Mouse (Mus musculus): Measurements from ENCODE around the gene Atxn3.
A peak's percentile ranks its signal among the peaks of the same experiment; 100 is the strongest.
"Not testable (repeated sequence)": the region's sequence is repeated elsewhere in the genome, so short reads cannot be mapped to it uniquely, and the experiment has no call there.

The Atxn3 gene

DNA sequence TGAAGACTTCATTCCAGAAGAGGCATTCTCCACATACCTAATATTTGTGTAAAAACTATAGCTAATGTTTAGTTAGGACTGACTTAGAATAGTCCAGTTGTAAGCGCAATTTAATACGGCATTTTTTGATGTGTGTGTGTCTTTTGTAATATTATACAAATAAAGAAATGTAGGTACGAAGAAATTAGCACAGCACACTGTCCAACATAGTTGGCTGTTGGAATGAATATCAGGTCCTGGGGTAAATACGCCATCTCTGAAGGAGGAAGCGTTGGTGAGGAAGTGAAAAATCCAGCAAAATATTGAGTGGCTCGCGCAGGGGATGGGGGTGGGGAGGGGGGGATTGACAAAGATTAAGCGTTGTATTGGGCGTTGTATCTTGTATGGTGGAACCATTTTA is 510 bp upstream of the Atxn3 start:
- no peak for DNase-seq (ENCODE audit: low spot score in 2 of 2)

DNA sequence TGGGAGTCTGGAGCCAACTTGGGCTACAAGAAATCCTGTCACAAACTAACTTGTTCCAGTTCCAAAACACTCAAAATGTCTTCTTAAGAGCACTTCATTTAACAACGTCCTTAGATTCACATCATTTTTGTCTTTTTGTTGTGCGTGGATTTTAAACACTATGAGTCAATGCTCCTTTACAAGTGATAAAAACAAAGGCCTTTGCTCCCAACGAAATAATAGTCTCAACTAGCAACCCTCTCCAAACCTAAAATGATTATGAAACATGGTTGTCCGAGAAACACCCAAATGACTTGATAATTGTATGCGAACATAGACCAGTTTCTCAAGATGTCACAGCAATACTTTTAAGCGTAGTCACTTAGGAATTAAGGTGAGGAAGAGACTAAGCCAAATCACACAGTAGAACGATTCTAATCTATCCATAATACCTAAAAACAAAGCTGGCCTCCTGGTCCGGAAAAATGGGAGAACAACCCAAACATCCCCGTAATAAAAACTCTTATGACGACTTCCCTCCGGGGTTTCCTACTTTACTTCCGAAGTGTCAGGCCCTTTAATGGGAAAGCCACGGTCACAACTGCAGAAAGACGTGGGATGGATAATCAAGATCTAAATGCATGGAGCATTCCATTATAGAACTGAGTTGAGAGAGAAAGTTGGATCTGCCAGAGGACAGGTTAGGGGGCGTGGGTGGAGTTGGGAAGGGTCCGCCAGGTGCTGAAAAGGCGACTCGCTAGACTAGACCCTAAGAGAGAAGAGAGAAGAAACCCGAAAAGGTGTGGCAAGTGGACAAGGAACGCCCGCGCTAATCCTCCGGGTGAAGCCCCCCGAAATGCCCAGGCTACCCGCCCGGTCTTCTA is 736 bp downstream of the Atxn3 start:
- no peak for DNase-seq (ENCODE audit: low spot score in 2 of 2)

DNA sequence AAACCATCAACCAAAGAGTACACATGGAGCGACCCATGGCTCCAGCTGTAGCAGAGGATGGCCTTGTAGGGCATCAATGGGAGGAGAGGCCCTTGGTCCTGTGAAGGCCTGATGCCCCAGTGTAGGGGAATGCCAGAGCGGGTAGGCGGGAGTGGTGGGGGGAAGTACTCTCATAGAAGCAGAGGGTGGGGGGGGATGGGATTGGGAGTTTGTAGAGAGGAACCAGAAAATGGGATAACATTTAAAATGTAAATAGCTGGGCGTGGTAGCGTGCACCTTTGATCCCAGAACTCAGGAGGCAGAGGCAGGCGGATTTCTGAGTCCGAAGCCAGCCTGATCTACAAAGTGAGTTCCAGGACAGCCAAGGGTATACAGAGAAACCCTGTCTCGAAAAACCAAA is 2.2 kb downstream of the Atxn3 start:
- not testable (repeated sequence) for DNase-seq (ENCODE audit: low spot score in 2 of 2)

GRCm38 (mm10) chr12:101948801-101949200 is 9.2 kb downstream of the Atxn3 start:
- DNase-seq (ENCODE audit: low spot score in 2 of 2) = no peak

DNA sequence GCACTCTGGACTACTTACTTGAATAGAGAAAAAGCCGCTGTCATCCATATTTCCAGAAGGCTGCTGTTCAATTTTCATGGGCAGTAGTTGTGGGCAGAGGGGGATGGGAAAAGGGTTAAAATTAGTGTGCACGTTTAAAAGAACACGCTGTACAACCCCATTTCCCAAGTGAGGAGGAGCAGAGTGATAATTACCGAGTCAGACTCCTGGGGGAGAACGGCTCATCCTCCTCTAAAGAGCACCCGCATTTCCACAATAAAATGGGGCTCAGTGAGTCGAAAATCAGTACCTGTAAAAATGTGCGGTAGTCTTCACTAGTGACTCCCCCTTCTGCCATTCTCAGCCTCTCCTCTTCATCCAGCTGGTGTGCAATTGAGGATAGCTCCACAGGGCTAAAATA is 10.1 kb downstream of the Atxn3 start:
- no peak for DNase-seq (ENCODE audit: low spot score in 2 of 2)

DNA sequence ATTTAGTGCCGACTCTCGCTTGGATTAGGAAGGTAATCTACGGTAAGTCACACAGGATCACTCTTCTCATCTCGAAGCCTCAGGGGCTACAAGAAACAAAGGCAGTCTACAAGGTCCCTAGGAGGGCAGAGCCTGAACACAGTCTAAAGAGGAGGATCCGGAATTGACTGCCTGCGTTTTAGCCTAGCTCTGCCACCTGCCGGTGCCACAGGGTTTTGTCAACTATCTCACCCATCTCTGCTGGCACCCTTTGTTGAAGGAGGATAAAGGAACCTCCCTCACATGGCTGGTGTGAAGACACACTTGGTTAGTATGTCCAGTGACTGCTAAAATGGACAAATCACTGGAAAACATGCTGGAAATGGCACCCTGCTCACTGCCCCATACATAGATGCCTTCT is 20.5 kb downstream of the Atxn3 start:
- DNase-seq (ENCODE audit: low spot score in 2 of 2) = no peak

DNA sequence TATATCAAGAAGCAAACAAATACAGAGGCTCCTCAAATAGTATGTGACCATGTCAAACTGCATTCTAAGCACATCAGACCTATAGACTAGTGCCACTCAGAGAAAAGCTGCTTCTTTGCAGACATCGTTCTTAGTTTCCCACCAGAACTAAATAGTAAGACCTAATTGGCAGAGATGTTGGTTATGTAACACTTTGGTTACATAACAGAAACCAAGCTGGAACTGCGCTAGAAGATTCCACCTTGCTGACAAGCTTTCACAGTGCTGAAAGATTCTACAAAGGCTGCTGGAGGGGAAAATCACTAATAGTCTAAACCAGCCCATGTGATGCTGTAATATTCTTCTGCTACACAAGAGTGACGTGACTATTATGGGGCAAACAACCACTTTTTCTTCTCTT is 22.8 kb downstream of the Atxn3 start:
- DNase-seq (ENCODE audit: low spot score in 2 of 2) = no peak

DNA sequence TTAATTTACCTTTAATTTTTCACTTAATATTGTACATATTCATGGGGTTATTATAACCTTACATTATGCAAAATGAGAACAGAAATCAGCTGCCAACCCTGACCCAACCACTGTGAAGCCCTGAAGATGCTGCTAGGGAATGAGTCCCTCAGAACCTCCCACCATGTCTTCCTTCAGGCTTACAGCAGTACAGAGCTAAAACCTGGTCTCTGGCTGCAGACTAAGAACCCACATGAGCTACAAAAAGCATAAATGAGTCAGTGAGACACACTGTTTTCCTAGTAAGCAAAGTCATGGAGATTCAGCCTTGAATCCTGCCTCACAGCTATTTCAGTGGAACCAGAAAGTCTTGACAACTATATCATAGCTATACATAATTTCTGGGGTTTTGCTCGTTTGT is 29.6 kb downstream of the Atxn3 start:
- no peak for DNase-seq (ENCODE audit: low spot score in 2 of 2)

GRCm38 (mm10) chr12:101922313-101922712 is 35.7 kb downstream of the Atxn3 start:
- no peak for DNase-seq (ENCODE audit: low spot score in 2 of 2)

DNA sequence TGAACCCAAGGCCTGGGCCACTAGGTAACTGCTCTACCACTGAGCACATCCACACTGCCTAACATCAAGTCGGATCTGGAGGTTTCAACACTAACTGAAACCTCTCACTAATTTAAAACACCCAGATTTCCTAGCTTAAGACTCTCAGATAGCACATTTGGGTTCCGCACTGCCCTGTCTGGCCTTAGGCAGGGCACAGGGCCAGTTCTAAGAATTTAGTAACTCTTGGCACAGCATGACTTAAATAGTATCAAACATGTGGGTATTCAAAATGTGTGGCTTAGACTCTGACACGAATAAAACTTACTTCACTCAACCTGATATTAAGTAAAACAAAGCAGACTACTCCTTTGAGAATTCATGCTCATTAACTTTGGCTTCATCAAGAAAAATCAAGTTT is 38.2 kb downstream of the Atxn3 start:
- no peak for DNase-seq (ENCODE audit: low spot score in 2 of 2)

- no peak for DNase-seq (ENCODE audit: low spot score in 2 of 2)
Measured at GRCm38 (mm10) chr12:101917165-101917564, 40.9 kb downstream of the Atxn3 start.

GRCm38 (mm10) chr12:101912626-101913490 is 45.2 kb downstream of the Atxn3 start, which contains the start of gene Trip11:
Trip11 (minus strand) TSS chr12:101913267.
- DNase-seq (ENCODE audit: low spot score in 2 of 2) = peak; percentile 84 to 91

- DNase-seq (ENCODE audit: low spot score in 2 of 2) = no peak
Measured at GRCm38 (mm10) chr12:101911346-101911745, 46.7 kb downstream of the Atxn3 start.

GRCm38 (mm10) chr12:101910360-101910759 is 47.7 kb downstream of the Atxn3 start:
- no peak for DNase-seq (ENCODE audit: low spot score in 2 of 2)

DNA sequence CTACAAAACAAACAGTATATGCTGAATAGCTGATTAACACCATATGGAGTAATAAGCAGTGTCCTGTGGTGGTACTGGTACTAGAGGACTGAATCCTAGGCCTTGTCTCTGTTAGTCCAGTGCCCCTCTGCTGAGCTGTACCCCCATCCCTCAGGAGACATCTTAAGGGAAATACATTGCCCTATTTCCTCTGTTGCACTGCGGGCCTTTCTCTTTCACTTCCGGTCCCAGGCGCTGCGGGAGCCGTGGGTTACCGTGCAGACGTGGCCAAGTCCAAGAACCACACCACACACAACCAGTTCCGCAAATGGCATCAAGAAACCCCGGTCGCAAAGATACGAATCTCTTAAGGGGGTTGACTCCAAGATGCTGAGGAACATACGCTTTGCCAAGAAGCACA is 52.2 kb downstream of the Atxn3 start:
- peak in 1 of 2 experiments; percentile 24 for DNase-seq (ENCODE audit: low spot score in 2 of 2)

GRCm38 (mm10) chr12:101904906-101905305 is 53.1 kb downstream of the Atxn3 start:
- DNase-seq (ENCODE audit: low spot score in 2 of 2) = no peak

- no peak for DNase-seq (ENCODE audit: low spot score in 2 of 2)
Measured at GRCm38 (mm10) chr12:101904170-101904569, 53.9 kb downstream of the Atxn3 start.

- no peak for DNase-seq (ENCODE audit: low spot score in 2 of 2)
Measured at GRCm38 (mm10) chr12:101899671-101900245, 58.3 kb downstream of the Atxn3 start.

GRCm38 (mm10) chr12:101898966-101899365 is 59.1 kb downstream of the Atxn3 start:
- DNase-seq (ENCODE audit: low spot score in 2 of 2) = no peak

- peak in 1 of 2 experiments; percentile 45 for DNase-seq (ENCODE audit: low spot score in 2 of 2)
Measured at GRCm38 (mm10) chr12:101897113-101897512, 60.9 kb downstream of the Atxn3 start.

GRCm38 (mm10) chr12:101893296-101893695 is 64.8 kb downstream of the Atxn3 start:
- DNase-seq (ENCODE audit: low spot score in 2 of 2) = no peak

DNA sequence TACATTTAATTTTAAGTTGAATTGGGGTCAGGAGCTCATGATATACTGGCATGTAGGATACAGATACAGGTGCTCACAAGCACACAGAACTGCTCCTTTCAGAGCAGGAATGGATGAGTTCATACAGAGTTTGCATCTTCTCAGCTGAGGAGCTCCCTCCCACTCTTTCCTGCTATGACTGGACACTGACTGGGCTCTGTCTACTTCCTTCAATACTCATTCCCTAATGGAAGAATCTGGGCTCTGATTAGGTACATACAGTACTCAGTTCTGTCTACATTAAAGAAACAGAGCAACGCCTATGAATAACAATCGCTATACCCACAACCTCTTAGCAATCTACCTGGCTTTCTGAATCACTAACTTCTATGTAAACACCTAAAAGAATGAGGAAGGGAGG is 65.2 kb downstream of the Atxn3 start:
- no peak for DNase-seq (ENCODE audit: low spot score in 2 of 2)

All from spleen, postnatal 10 days (tissue).